Comparison of ENCODE assay signal across 11 mouse cellular contexts in genomic region chr2:168578132-168578531, GRCm38 (mm10). TPM values are rescaled to one million over a fixed set of nuclear protein-coding genes. Genes with fewer than 3 reads are reported as not detected.
DNase-seq lines count a peak whose midpoint lies in the region; ATAC-seq and TF ChIP-seq lines count a peak whose summit lies in the region.
"Had no signal": no experiment of that assay in that cellular context is flagged by ENCODE, and none has a peak within 500 bp of the region (broad histone marks: within the 10 kb centered on the region; RNA-seq: fewer than 3 reads in every experiment).

No protein-coding gene starts in this region.

- H3K4me3 ChIP-seq in kidney, postnatal 0 days (replicated peaks; ENCODE audit: low read depth, low read length) = no peak overlapping the region
- no peak overlapping the region for H3K4me3 ChIP-seq in kidney, embryonic 16.5 days (ENCODE audit: low read length)
- H3K4me3 ChIP-seq in embryonic facial prominence, embryonic 14.5 days (ENCODE audit: low read depth, low read length) = no peak overlapping the region
- no peak overlapping the region for H3K4me3 ChIP-seq in intestine, embryonic 16.5 days (ENCODE audit: low read length)
- no peak overlapping the region for H3K4me3 ChIP-seq in midbrain, embryonic 11.5 days (ENCODE audit: low read depth, low read length)

- H3K9me3 ChIP-seq in kidney, postnatal 0 days (replicated peaks; ENCODE audit: low read length) = no peaks in the 10 kb centered on the region
- H3K9me3 ChIP-seq in kidney, embryonic 16.5 days (ENCODE audit: low read length) = no peaks in the 10 kb centered on the region
- H3K9me3 ChIP-seq in embryonic facial prominence, embryonic 14.5 days (ENCODE audit: control insufficient read depth, low read length) = no peaks in the 10 kb centered on the region
- no peaks in the 10 kb centered on the region for H3K9me3 ChIP-seq in intestine, embryonic 16.5 days (ENCODE audit: control insufficient read depth, low read length)
- no peaks in the 10 kb centered on the region for H3K9me3 ChIP-seq in midbrain, embryonic 11.5 days (ENCODE audit: control insufficient read depth, low read length)

- no peak overlapping the region for H3K4me2 ChIP-seq in kidney, postnatal 0 days (ENCODE audit: low read length)
- H3K4me2 ChIP-seq in kidney, embryonic 16.5 days (replicated peaks; ENCODE audit: low read depth, low read length) = no peak overlapping the region
- no peak overlapping the region for H3K4me2 ChIP-seq in embryonic facial prominence, embryonic 14.5 days (ENCODE audit: low read depth, low read length)
- H3K4me2 ChIP-seq in intestine, embryonic 16.5 days (ENCODE audit: low read depth, low read length) = no peak overlapping the region
- H3K4me2 ChIP-seq in midbrain, embryonic 11.5 days = no peak overlapping the region

- 0 out of 2 replicates have a peak overlapping the region, but pooled peaks have one; percentile 31 for H3K27ac ChIP-seq in kidney, postnatal 0 days
- no peak overlapping the region for H3K27ac ChIP-seq in kidney, embryonic 16.5 days (ENCODE audit: low read length)
- no peak overlapping the region for H3K27ac ChIP-seq in embryonic facial prominence, embryonic 14.5 days (replicated peaks; ENCODE audit: low read depth, low read length)
- 0 out of 2 replicates have a peak overlapping the region, but pooled peaks have one; percentile 42 for H3K27ac ChIP-seq in intestine, embryonic 16.5 days (ENCODE audit: low read length)
- no peak overlapping the region for H3K27ac ChIP-seq in midbrain, embryonic 11.5 days (ENCODE audit: low read depth, low read length)

- TF ChIP-seq CTCF in kidney, postnatal 0 days (IDR thresholded peaks at IDR 0.05; ENCODE audit: low read depth) = no peak

- H3K36me3 ChIP-seq in kidney, postnatal 0 days (ENCODE audit: insufficient read depth, low read length) = no peaks in the 10 kb centered on the region
- no peaks in the 10 kb centered on the region for H3K36me3 ChIP-seq in kidney, embryonic 16.5 days (ENCODE audit: insufficient read depth, low read length)
- no peaks in the 10 kb centered on the region for H3K36me3 ChIP-seq in embryonic facial prominence, embryonic 14.5 days (ENCODE audit: control insufficient read depth, insufficient read depth, low read length)
- H3K36me3 ChIP-seq in intestine, embryonic 16.5 days (ENCODE audit: control insufficient read depth, insufficient read depth, low read length) = no peaks in the 10 kb centered on the region
- H3K36me3 ChIP-seq in midbrain, embryonic 11.5 days (ENCODE audit: control insufficient read depth, insufficient read depth, low read length) = no peaks in the 10 kb centered on the region

- peaks cover 24% of the 10 kb centered on the region for H3K4me1 ChIP-seq in kidney, postnatal 0 days (replicated peaks; ENCODE audit: insufficient read depth, low read length)
- H3K4me1 ChIP-seq in kidney, embryonic 16.5 days (ENCODE audit: insufficient read depth, low read length) = peaks cover 61% of the 10 kb centered on the region
- H3K4me1 ChIP-seq in embryonic facial prominence, embryonic 14.5 days (ENCODE audit: control insufficient read depth, insufficient read depth, low read length) = peaks cover 42% of the 10 kb centered on the region
- peaks cover 36% of the 10 kb centered on the region for H3K4me1 ChIP-seq in intestine, embryonic 16.5 days (ENCODE audit: control insufficient read depth, insufficient read depth, low read length)
- H3K4me1 ChIP-seq in midbrain, embryonic 11.5 days (ENCODE audit: control insufficient read depth, insufficient read depth, low read length) = peaks cover 6% of the 10 kb centered on the region

- no peak overlapping the region for H3K9ac ChIP-seq in kidney, postnatal 0 days (ENCODE audit: low read depth, low read length)
- no peak overlapping the region for H3K9ac ChIP-seq in kidney, embryonic 16.5 days (replicated peaks; ENCODE audit: low read length)
- 0 out of 2 replicates have a peak overlapping the region, but pooled peaks have one; percentile 6 for H3K9ac ChIP-seq in embryonic facial prominence, embryonic 14.5 days (ENCODE audit: low read depth, low read length)
- H3K9ac ChIP-seq in intestine, embryonic 16.5 days (ENCODE audit: low read depth, low read length) = no peak overlapping the region
- no peak overlapping the region for H3K9ac ChIP-seq in midbrain, embryonic 11.5 days (ENCODE audit: low read length)

- H3K27me3 ChIP-seq in kidney, postnatal 0 days (ENCODE audit: insufficient read depth, low read length) = no peaks in the 10 kb centered on the region
- H3K27me3 ChIP-seq in kidney, embryonic 16.5 days (ENCODE audit: insufficient read depth, low read length) = no peaks in the 10 kb centered on the region
- H3K27me3 ChIP-seq in embryonic facial prominence, embryonic 14.5 days (replicated peaks; ENCODE audit: control insufficient read depth, insufficient read depth, low read length) = no peaks in the 10 kb centered on the region
- no peaks in the 10 kb centered on the region for H3K27me3 ChIP-seq in intestine, embryonic 16.5 days (replicated peaks; ENCODE audit: control insufficient read depth, insufficient read depth, low read length)
- H3K27me3 ChIP-seq in midbrain, embryonic 11.5 days (ENCODE audit: control insufficient read depth, insufficient read depth, low read length) = 0 out of 2 replicates have a peak, but pooled peaks cover 2% of the 10 kb centered on the region
- H3K27me3 ChIP-seq: CH12.LX had no signal

- no peak for DNase-seq in kidney, postnatal 0 days (ENCODE audit: low spot score)
- DNase-seq in Muller cell, postnatal 12 days (ENCODE audit: inconsistent ontology term) = peak; percentile 65
- DNase-seq in embryonic facial prominence, embryonic 14.5 days (ENCODE audit: low spot score) = no peak
- no peak for DNase-seq in left cerebral cortex, adult 11 months (ENCODE audit: low spot score)
- DNase-seq in midbrain, embryonic 11.5 days (ENCODE audit: low spot score, missing footprints) = no peak
- DNase-seq in cerebellum, adult 11-12 months = no peak
- DNase-seq: left cerebral cortex, postnatal 4 days had no signal

- ATAC-seq in kidney, postnatal 0 days (replicated peaks; ENCODE audit: low FRiP score, low read depth) = no peak
- ATAC-seq in kidney, embryonic 16.5 days (ENCODE audit: low FRiP score, low TSS enrichment) = no peak
- ATAC-seq in embryonic facial prominence, embryonic 14.5 days (ENCODE audit: low read depth) = no peak
- no peak for ATAC-seq in intestine, embryonic 16.5 days
- ATAC-seq in midbrain, embryonic 11.5 days (ENCODE audit: low FRiP score) = no peak
- ATAC-seq: forebrain, embryonic 16.5 days had no signal

- WGBS in kidney, postnatal 0 days = 68% methylated on average over 9 of the region's 9 CpGs
- whole genome bisulfite sequencing in kidney, embryonic 16.5 days = 64% methylated on average over 9 of the region's 9 CpGs
- WGBS in embryonic facial prominence, embryonic 14.5 days = 50% methylated on average over 9 of the region's 9 CpGs
- 53% methylated on average over 9 of the region's 9 CpGs for WGBS in intestine, embryonic 16.5 days
- WGBS in midbrain, embryonic 11.5 days = 56% methylated on average over 9 of the region's 9 CpGs

RNA-seq across cellular contexts. Expression of gene Nfatc2, which starts 23.3 kb away (rescaled TPM):
- polyA plus RNA-seq in kidney, postnatal 0 days (2015; fragmentation: Nextera tagmentation; extraction: Ambion mirVana) = 2.0 TPM in 2 replicates
- 2.6 and 2.8 TPM in 2 replicates for polyA plus RNA-seq in kidney, embryonic 16.5 days (2015; fragmentation: Nextera tagmentation; extraction: Ambion mirVana)
- polyA plus RNA-seq in embryonic facial prominence, embryonic 14.5 days (2014; fragmentation: Nextera tagmentation; extraction: Ambion mirVana) = 5.7 and 5.8 TPM in 2 replicates
- polyA plus RNA-seq in intestine, embryonic 16.5 days (2015; fragmentation: Nextera tagmentation; extraction: Ambion mirVana) = 1.6 and 1.7 TPM in 2 replicates
- 0.66 and 0.72 TPM in 2 replicates for polyA plus RNA-seq in midbrain, embryonic 11.5 days (2014; fragmentation: Nextera tagmentation; extraction: Ambion mirVana)

Comparison
In these comparisons a context has a peak if more than half of its experiments do, and no peak if none do; other contexts are left out.
1. H3K27ac ChIP-seq: peak in kidney, postnatal 0 days (single experiment) and intestine, embryonic 16.5 days (single experiment); none in kidney, embryonic 16.5 days (single experiment), embryonic facial prominence, embryonic 14.5 days (single experiment) and midbrain, embryonic 11.5 days (single experiment).